Mouse (Mus musculus) T-helper 2 cell (primary cell): ENCODE data around the gene Dnah6.

Experiments used
- in situ Hi-C: fragments of 300-600 bp; cut with MboI, MseI; formaldehyde crosslinking; loops from one replicate; pipeline ENCODE4 v1.15.1; 2025; ENCODE audit warnings: high pct_unique_total_duplicates

The Dnah6 gene

GRCm38 (mm10) chr6:73228408-73228807 lies 7.0 kb upstream of the Dnah6 start:
- in situ Hi-C loops: loop anchor here (10.0 kb wide), 1 partner anchor 204 kb away; no protein-coding TSS in a partner anchor

DNA sequence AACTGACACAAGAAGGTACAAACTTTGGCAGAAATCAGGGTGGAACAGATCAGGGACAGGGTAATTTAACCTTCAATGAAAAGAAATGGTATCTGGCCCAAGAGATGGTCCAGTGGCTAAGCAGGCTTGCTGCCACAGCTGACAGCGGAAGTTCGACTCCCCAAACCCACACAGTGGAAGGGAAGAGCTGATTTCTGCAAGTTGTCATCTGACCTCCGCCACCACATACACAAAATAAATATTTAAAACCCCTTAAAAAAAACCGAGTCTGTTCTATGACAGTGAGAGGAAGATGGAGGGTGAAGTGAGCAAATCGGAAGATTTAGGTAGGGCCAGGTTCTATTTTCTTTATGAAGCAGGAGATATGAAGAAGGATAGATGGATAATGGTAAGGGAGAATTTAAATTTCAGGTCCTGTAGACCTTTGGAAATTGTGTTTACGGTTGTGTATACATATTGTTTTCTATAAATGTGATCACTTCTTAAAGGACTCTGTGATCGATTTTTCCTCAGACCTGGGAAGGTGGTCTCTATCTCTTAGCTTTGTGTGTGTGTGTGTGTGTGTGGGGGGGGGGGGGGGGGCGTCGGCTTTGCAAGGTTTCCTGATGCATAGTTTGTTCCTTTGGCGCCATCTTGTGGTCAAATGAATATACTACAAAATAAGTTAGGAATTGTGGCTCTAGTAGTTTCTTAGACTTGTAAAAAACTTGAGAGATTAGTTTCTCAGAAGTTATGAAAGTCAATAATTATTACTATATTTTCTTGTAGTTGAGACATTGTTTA lies 6.1 kb upstream of the Dnah6 start:
- in situ Hi-C loops: loop anchor here (10.0 kb wide), 1 partner anchor 203 kb away; no protein-coding TSS in a partner anchor

- in situ Hi-C loops: loop anchor here (5.0 to 10.0 kb wide), 2 partner anchors 198 to 281 kb away; no protein-coding TSS in a partner anchor
Observed at GRCm38 (mm10) chr6:73222841-73223526, 1.5 kb upstream of the Dnah6 start.

GRCm38 (mm10) chr6:73221958-73222735 lies 696 bp upstream of the Dnah6 start:
- in situ Hi-C loops: loop anchor here (5.0 to 10.0 kb wide), 2 partner anchors 197 to 280 kb away; no protein-coding TSS in a partner anchor

- in situ Hi-C loops: no loop called here
Observed at GRCm38 (mm10) chr6:73211602-73212001, 9.8 kb downstream of the Dnah6 start.

- in situ Hi-C loops: no loop called here
Observed at GRCm38 (mm10) chr6:73211036-73211435, 10.4 kb downstream of the Dnah6 start.

DNA sequence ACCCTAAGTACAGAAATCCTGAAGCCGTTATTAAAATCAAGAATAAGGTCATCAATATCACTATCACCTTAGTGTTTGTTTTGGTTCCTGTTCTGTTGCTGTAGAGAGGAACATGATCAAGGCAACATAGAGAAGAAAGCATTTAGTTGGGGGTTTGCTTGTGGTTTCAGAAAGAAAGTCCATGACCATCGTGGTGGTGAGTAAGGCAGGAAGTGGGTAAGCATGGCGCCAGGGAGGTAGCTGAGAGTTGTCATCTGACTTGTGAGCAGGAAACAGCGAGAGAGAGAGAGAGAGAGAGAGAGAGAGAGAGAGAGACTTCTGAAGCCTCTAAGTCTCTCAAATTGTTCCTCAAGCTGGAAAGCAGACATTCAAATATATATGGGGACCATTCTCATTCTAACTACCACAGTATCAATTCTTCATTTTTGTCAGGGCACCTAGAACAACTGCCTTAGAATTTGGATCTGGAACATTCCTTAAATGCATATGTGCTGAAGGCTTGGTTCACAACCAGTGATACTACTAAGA lies 10.9 kb downstream of the Dnah6 start:
- in situ Hi-C loops: no loop called here

GRCm38 (mm10) chr6:73209598-73209997 lies 11.9 kb downstream of the Dnah6 start:
- in situ Hi-C loops: no loop called here

GRCm38 (mm10) chr6:73204937-73205336 lies 16.5 kb downstream of the Dnah6 start:
- in situ Hi-C loops: no loop called here

DNA sequence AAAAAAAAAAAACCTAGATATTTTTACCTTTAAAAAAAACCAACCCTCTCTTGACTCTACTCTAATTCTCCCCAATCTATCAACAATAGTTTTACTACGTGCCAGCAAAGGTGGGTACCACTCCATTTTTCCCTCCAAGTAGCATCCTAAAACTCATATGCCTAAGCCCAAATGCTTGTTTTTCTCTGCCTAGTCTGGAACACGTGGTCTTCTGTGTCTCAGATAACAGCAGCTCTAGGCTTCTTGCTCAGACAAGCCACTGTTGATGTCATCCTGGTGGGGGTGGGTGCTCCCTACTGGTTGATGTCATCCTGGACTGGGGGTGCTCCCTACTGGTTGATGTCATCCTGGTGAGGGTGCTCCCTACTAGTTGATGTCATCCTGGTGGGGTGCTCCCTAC lies 17.7 kb downstream of the Dnah6 start:
- in situ Hi-C loops: no loop called here

DNA sequence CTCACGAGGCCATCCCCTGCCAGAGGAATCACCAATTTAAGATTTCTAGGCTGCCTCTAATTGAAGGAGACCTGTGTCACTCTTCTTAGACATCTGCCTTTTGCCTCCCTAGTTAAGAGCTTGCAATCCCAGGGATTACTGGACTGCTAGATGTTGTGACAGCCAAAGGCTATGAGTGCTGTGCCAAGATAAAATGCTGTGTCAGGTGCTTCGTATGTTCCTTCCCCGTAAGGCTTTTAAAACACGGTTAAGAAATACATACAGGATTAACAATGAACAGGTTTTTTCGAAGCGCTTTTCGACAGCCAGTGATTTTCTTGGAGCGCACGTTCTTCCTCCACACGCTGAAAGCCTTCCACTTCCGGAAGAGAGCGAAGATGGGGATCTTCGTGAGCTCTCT lies 26.2 kb downstream of the Dnah6 start:
- in situ Hi-C loops: no loop called here

DNA sequence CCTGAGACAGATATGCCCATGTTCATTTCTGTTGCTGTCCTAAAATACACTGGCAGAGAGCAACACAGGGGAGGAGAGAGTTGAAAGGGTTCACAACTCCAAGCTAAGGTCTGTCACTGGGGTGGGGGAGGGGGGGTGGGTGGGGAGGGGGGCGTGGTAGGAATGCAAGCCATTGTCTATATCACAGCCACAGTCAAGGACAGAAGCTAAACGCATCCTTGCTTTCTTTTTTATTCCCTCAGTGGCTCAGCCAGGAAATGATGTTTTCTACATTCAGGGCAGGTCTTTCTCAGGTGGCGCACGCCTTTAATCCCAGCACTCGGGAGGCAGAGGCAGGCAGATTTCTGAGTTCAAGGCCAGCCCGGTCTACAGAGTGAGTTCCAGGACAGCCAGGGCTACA lies 30.7 kb downstream of the Dnah6 start:
- in situ Hi-C loops: no loop called here

DNA sequence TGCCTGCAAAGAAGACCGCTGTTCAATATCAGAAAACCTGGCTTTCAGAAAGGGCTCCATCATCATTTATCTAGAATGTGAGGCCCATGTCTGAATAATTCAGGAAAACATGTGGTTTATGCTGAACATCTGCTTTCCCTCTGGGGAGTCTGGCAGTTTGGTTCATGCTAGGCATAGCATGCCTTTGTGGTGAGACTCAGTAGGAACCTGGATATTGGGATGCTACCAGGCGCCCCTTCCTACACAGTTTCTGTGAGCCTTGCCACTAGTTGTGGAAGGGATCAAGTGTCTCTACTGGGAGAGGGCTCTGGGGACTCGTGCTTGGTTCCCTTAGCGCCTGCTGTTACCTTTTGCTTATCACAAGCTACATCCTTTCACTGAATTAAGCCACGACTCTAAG lies 37.2 kb downstream of the Dnah6 start:
- in situ Hi-C loops: no loop called here

- in situ Hi-C loops: no loop called here
Observed at GRCm38 (mm10) chr6:73182987-73183386, 38.5 kb downstream of the Dnah6 start.

GRCm38 (mm10) chr6:73182410-73182809 lies 39.0 kb downstream of the Dnah6 start:
- in situ Hi-C loops: no loop called here

DNA sequence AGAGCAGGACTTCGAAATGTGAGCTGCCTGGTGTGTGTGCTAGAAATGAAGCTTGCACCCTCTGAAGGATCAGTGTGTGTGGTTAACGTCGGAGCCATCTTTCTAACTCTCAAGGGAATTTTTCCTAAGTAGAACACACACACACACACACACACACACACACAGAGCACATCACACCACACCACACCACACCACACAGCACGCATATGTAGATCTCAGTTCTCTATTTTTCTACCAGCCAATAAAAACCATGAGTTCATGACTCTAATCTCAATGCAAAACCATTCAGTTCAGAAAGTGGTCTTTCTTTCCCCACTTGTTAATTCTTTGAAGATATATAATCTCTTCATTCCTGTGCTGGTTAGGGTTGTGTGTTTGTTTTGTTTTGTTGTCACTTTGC lies 39.4 kb downstream of the Dnah6 start:
- in situ Hi-C loops: no loop called here

DNA sequence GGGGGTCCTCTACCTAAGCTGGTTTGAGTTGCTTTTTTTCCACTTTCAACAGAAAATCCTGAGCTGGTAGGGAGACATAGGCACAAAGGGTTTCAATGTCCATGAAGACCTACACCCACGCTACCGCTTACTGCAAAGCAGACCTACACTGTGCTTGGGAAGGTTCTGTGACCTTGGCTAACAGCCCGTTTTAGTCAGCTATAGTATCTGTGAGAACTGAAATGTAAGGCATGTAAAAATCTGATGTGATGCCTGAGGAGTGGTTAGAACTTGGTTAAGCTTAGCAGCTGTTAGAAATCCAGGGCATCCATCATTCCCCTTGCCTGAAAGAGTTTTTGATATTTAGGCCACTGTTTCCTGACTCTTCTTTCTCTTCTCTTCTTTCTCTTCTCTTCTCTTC lies 46.3 kb downstream of the Dnah6 start:
- in situ Hi-C loops: no loop called here

GRCm38 (mm10) chr6:73167230-73167629 lies 54.2 kb downstream of the Dnah6 start:
- in situ Hi-C loops: loop anchor here (10.0 kb wide), 1 partner anchor 122 kb away; no protein-coding TSS in a partner anchor

GRCm38 (mm10) chr6:73162958-73163357 lies 58.5 kb downstream of the Dnah6 start:
- in situ Hi-C loops: loop anchor here (10.0 kb wide), 1 partner anchor 118 kb away; no protein-coding TSS in a partner anchor

DNA sequence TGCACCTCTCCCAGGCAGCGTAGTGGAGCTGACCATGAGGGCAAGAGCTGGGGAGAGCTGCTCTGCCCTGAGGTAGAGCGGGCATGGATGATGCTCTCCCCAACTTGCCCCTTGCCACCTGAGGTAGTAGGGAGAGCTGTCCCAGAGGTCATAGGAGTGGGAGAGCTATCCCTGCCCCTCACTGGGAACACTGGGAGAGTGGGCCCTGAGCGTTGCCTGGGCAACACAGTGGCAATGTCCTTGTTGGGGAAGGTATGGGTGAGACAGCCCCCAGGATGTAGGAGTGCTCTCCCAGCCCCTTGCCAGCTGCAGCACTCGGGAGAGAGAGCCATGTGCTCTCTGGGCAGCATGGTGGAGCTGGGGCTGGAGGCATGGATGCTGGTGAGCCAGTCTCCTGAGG lies 60.1 kb downstream of the Dnah6 start:
- in situ Hi-C loops: loop anchor here (10.0 kb wide), 1 partner anchor 117 kb away; no protein-coding TSS in a partner anchor

DNA sequence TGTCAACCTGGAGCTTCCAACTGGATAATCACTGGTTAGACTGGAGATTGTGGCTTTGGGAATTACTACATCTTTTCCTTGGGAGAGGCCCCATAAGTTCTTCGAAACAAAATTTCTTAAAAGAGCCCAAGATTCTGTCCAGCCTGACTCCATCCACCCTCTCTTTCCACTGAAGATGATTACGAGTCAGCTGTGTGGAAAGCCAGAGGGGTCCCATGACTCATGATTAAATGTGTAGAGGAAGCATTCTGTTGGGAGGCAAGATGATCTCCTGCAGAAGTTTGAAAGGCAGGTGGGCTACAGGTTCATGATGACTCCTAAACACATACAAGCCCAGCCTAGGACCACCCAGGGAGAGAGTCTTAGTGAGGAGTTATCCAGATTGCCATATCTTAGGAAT lies 66.0 kb downstream of the Dnah6 start:
- in situ Hi-C loops: loop anchor here (10.0 kb wide), 2 partner anchors 131 to 231 kb away; no protein-coding TSS in a partner anchor
